Mouse (Mus musculus): ENCODE measurements around the gene Med25. TPM values are rescaled to one million over a fixed set of nuclear protein-coding genes. Genes with fewer than 3 reads are reported as not detected.

Med25 gene
- polyA plus RNA-seq, 1 experiment = 57.4 TPM

DNA sequence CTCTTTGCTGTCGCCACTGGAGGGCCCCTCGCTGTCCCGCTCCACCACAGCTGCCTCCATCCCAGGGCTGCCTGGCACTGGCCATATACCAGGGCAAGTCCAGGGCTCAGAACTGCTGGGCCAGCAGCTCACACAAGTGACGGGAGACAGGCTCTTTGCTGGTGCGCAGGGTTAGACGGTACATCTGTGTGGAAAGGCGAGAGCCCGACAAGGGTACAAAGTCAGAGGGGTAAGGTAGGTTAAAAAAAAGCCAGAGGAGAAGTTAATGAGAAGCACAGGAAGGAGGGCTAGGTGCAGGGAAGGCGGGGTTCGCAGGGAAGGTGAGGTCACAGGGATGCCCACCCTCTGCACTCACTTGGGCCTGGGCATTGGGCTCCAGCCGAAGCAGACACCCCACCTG, 8.1 kb upstream of the Med25 start:
- Histone ChIP-seq H3K27me3 (ENCODE audit: control insufficient read depth, insufficient read depth, insufficient read length) (no peaks in the 10 kb centered on the region), H3K36me3 (ENCODE audit: control insufficient read depth, insufficient read depth) (peaks cover 7% of the 10 kb centered on the region), H3K4me2 (ENCODE audit: low read depth) (no peak overlapping the region), H3K79me2 (ENCODE audit: control insufficient read depth, insufficient read depth) (no peaks in the 10 kb centered on the region), H3K4me3 (no peak overlapping the region), H3ac (ENCODE audit: control insufficient read depth, insufficient read length) (no peak overlapping the region)
- TF ChIP-seq USF1 (IDR thresholded peaks at IDR 0.05; ENCODE audit: low read depth) (no peak), POLR2AphosphoS2 (IDR thresholded peaks at IDR 0.05; ENCODE audit: insufficient read length, low read depth) (peak; percentile 68), POLR2A (IDR thresholded peaks at IDR 0.05; ENCODE audit: insufficient read length, low read depth) (peak; percentile 8)

DNA sequence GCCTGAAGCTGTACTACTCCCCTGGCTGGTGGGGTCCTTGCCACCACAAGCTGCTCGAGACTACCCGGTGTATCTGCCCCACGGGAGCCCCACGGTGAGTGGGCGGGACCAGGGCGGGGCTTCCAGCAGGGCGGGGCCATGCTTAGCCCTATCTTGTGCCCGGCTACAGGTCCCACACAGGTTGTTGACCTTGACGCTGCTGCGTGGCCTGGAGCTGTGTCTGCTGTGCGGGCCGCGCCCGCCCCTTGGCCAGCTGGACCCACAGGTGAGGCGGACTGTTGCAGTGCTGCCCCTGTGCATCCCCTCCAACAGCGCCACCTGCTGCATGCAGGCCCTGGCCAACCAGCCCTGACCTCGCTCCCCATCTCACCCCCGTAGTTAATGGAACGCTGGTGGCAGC, 6.1 kb upstream of the Med25 start:
- Histone ChIP-seq H3K4me2 (ENCODE audit: low read depth) (no peak overlapping the region), H3K79me2 (ENCODE audit: control insufficient read depth, insufficient read depth) (no peaks in the 10 kb centered on the region), H3K27me3 (ENCODE audit: control insufficient read depth, insufficient read depth, insufficient read length) (no peaks in the 10 kb centered on the region), H3ac (ENCODE audit: control insufficient read depth, insufficient read length) (no peak overlapping the region), H3K4me3 (no peak overlapping the region), H3K36me3 (ENCODE audit: control insufficient read depth, insufficient read depth) (peaks cover 7% of the 10 kb centered on the region)
- TF ChIP-seq E2F4 (IDR thresholded peaks at IDR 0.05; ENCODE audit: insufficient read depth) = no peak
- no peak for TF ChIP-seq MYOG (IDR thresholded peaks at IDR 0.05; ENCODE audit: control insufficient read depth in 1 of 3, insufficient read depth in 1 of 3, insufficient read length in 2 of 3, low read depth in 2 of 3)
- peak; percentile 40 for TF ChIP-seq POLR2A (IDR thresholded peaks at IDR 0.05; ENCODE audit: insufficient read length, low read depth)
- TF ChIP-seq TCF12 (IDR thresholded peaks at IDR 0.05; ENCODE audit: insufficient read depth, poor library complexity, severe bottlenecking) = no peak
- peak; percentile 65 for TF ChIP-seq POLR2AphosphoS2 (IDR thresholded peaks at IDR 0.05; ENCODE audit: insufficient read length, low read depth)

DNA sequence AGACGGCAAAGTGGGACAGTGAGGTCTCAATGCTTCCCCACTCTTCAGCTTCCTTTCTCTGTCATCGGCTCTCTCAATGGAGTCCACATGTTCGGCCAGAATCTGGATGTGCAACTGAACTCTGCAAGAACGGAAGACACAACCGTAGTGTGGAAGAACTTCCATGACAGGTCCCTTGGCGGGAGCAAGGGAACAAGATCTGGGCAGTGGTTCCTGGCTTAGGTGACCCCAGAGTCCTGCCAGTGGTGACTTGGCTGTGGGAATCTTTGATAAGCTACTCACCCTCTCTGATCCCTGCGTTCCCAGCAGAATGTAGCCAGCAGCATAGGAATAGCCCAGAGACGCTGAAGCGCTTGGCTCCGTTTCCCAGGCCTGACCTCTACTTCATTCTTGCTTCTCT, 4.0 kb upstream of the Med25 start:
- H3ac ChIP-seq (ENCODE audit: control insufficient read depth, insufficient read length) = no peak overlapping the region
- peaks cover 6% of the 10 kb centered on the region for H3K79me2 ChIP-seq (ENCODE audit: control insufficient read depth, insufficient read depth)
- no peaks in the 10 kb centered on the region for H3K36me3 ChIP-seq (ENCODE audit: control insufficient read depth, insufficient read depth)
- TF ChIP-seq USF1 (IDR thresholded peaks at IDR 0.05; ENCODE audit: low read depth) (no peak), SRF (IDR thresholded peaks at IDR 0.05; ENCODE audit: control insufficient read depth, insufficient read length, low read depth) (no peak), MYOG (IDR thresholded peaks at IDR 0.05; ENCODE audit: control insufficient read depth in 1 of 3, insufficient read depth in 1 of 3, insufficient read length in 2 of 3, low read depth in 2 of 3) (no peak), POLR2A (IDR thresholded peaks at IDR 0.05; ENCODE audit: insufficient read length, low read depth) (no peak), TCF3 (IDR thresholded peaks at IDR 0.05; ENCODE audit: insufficient read length, low read depth) (no peak), POLR2AphosphoS2 (IDR thresholded peaks at IDR 0.05; ENCODE audit: insufficient read length, low read depth) (no peak), MAX (IDR thresholded peaks at IDR 0.05; ENCODE audit: low read depth) (no peak), TCF12 (IDR thresholded peaks at IDR 0.05; ENCODE audit: insufficient read depth, poor library complexity, severe bottlenecking) (no peak), REST (IDR thresholded peaks at IDR 0.05; ENCODE audit: insufficient read depth, insufficient read length) (no peak), E2F4 (IDR thresholded peaks at IDR 0.05; ENCODE audit: insufficient read depth) (no peak), MYOD1 (IDR thresholded peaks at IDR 0.05; ENCODE audit: control insufficient read depth in 1 of 3, insufficient read length in 2 of 3, low read depth in 2 of 3) (no peak), CEBPB (IDR thresholded peaks at IDR 0.05; ENCODE audit: insufficient read depth, poor library complexity, severe bottlenecking) (no peak)
- H3K27me3 ChIP-seq (ENCODE audit: control insufficient read depth, insufficient read depth, insufficient read length) = no peaks in the 10 kb centered on the region
- peak overlapping the region; percentile 97 for H3K4me2 ChIP-seq (ENCODE audit: low read depth)
- peak overlapping the region; percentile 46 for H3K4me3 ChIP-seq

DNA sequence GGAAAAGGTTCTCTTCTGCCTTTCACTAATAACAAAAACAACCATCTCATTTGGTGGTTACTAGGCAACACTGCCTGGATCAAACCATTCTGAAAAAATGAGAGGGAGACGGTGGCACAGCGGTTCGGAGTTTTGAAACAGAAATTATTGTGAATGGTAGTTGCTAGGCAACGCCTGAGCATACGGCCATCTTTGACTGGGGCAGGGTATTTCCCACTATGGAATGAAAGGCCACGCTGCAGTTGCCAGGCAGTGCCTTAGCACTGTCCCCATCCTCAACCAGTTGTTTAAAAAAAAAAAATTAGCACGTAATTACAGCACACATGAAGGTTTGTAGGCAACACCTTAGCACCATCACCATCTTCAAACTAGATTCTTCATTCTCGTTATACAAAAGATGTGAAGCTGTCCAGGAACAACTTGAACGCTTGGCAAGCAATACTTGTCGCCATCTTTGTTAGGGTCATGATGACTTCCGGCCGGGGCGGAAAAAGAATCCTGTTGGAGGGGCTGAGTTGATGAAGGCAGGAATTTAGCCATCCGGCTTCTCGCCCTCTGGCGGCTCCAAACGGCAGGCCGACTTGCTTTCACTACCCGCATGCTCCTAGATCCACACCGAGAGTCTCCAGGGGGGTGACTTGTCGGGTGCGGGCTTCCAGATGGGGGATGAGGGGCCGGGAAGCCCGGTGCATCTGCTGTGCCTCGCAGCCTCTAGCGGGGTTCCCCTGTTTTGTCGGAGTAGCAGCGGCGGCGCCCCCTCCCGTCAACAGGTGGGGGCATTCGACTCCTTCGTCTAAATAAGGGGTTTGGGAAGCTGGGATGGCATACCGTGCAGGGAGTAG, 3.3 kb upstream of the Med25 start, which contains the start of gene Fuz:
TSS of gene Fuz (plus strand) at position 487 of the 842 bp plus-strand sequence.
- Histone ChIP-seq H3K36me3 (ENCODE audit: control insufficient read depth, insufficient read depth) (no peaks in the 10 kb centered on the region), H3K4me2 (ENCODE audit: low read depth) (peak within 1 kb of the TSS; percentile 97), H3K4me3 (peak within 1 kb of the TSS; percentile 46), H3K27me3 (ENCODE audit: control insufficient read depth, insufficient read depth, insufficient read length) (no peaks in the 10 kb centered on the region), H3K79me2 (ENCODE audit: control insufficient read depth, insufficient read depth) (peaks cover 13% of the 10 kb centered on the region), H3ac (ENCODE audit: control insufficient read depth, insufficient read length) (no peak within 1 kb of the TSS)
- TF ChIP-seq E2F4 (IDR thresholded peaks at IDR 0.05; ENCODE audit: insufficient read depth) (no peak), USF1 (IDR thresholded peaks at IDR 0.05; ENCODE audit: low read depth) (no peak), SRF (IDR thresholded peaks at IDR 0.05; ENCODE audit: control insufficient read depth, insufficient read length, low read depth) (peak; percentile 25), MYOG (IDR thresholded peaks at IDR 0.05; ENCODE audit: control insufficient read depth in 1 of 3, insufficient read depth in 1 of 3, insufficient read length in 2 of 3, low read depth in 2 of 3) (peak in 1 of 3 experiments; percentile 28), POLR2A (IDR thresholded peaks at IDR 0.05; ENCODE audit: insufficient read length, low read depth) (peak; percentile 28), POLR2AphosphoS2 (IDR thresholded peaks at IDR 0.05; ENCODE audit: insufficient read length, low read depth) (no peak), TCF3 (IDR thresholded peaks at IDR 0.05; ENCODE audit: insufficient read length, low read depth) (no peak)

GRCm38 (mm10) chr7:44895206-44895592, 2.7 kb upstream of the Med25 start:
- Histone ChIP-seq H3K4me3 (peak overlapping the region; percentile 46), H3K36me3 (ENCODE audit: control insufficient read depth, insufficient read depth) (no peaks in the 10 kb centered on the region), H3K4me2 (ENCODE audit: low read depth) (peak overlapping the region; percentile 94), H3ac (ENCODE audit: control insufficient read depth, insufficient read length) (no peak overlapping the region), H3K79me2 (ENCODE audit: control insufficient read depth, insufficient read depth) (peaks cover 19% of the 10 kb centered on the region), H3K27me3 (ENCODE audit: control insufficient read depth, insufficient read depth, insufficient read length) (no peaks in the 10 kb centered on the region)
- TF ChIP-seq MAX (IDR thresholded peaks at IDR 0.05; ENCODE audit: low read depth) = no peak
- TF ChIP-seq SRF (IDR thresholded peaks at IDR 0.05; ENCODE audit: control insufficient read depth, insufficient read length, low read depth) = no peak
- TF ChIP-seq POLR2AphosphoS2 (IDR thresholded peaks at IDR 0.05; ENCODE audit: insufficient read length, low read depth) = no peak
- no peak for TF ChIP-seq TCF12 (IDR thresholded peaks at IDR 0.05; ENCODE audit: insufficient read depth, poor library complexity, severe bottlenecking)
- TF ChIP-seq REST (IDR thresholded peaks at IDR 0.05; ENCODE audit: insufficient read depth, insufficient read length) = no peak
- no peak for TF ChIP-seq MYOD1 (IDR thresholded peaks at IDR 0.05; ENCODE audit: control insufficient read depth in 1 of 3, insufficient read length in 2 of 3, low read depth in 2 of 3)
- TF ChIP-seq TCF3 (IDR thresholded peaks at IDR 0.05; ENCODE audit: insufficient read length, low read depth) = no peak
- TF ChIP-seq POLR2A (IDR thresholded peaks at IDR 0.05; ENCODE audit: insufficient read length, low read depth) = no peak
- no peak for TF ChIP-seq USF1 (IDR thresholded peaks at IDR 0.05; ENCODE audit: low read depth)
- no peak for TF ChIP-seq CEBPB (IDR thresholded peaks at IDR 0.05; ENCODE audit: insufficient read depth, poor library complexity, severe bottlenecking)
- no peak for TF ChIP-seq MYOG (IDR thresholded peaks at IDR 0.05; ENCODE audit: control insufficient read depth in 1 of 3, insufficient read depth in 1 of 3, insufficient read length in 2 of 3, low read depth in 2 of 3)
- TF ChIP-seq E2F4 (IDR thresholded peaks at IDR 0.05; ENCODE audit: insufficient read depth) = no peak
